Mouse (Mus musculus) olfactory bulb, adult 2 months (tissue): ENCODE data around the gene Rbms1. TPM values are rescaled to one million over a fixed set of nuclear protein-coding genes. Genes with fewer than 3 reads are reported as not detected.

Experiments used
- H3K27ac ChIP-seq: fragments of 200-500 bp; 2 replicates; pipeline ENCODE4 v1.5.1; 2012; ENCODE audit warnings: low read depth, low read length; ENCODE audit not compliant: insufficient read depth
- H3K4me1 ChIP-seq: fragments of 200-500 bp; 2 replicates; pipeline ENCODE4 v1.6.1; 2012; ENCODE audit warnings: low read length; ENCODE audit not compliant: control insufficient read depth, insufficient read depth
- H3K4me3 ChIP-seq: fragments of 200-500 bp; 2 replicates; pipeline ENCODE4 v1.5.1; 2012; ENCODE audit warnings: mild to moderate bottlenecking, low read depth, low read length, moderate library complexity; ENCODE audit not compliant: insufficient read depth
- CTCF ChIP-seq: fragments of 200-500 bp; IDR thresholded peaks from 2 replicates; pipeline ENCODE4 v1.5.1; 2012; ENCODE audit warnings: low read depth, mild to moderate bottlenecking, low read length, moderate library complexity; ENCODE audit not compliant: insufficient read depth
- POLR2A ChIP-seq: fragments of 200-500 bp; IDR thresholded peaks from 2 replicates; pipeline ENCODE4 v1.6.1; 2012; ENCODE audit warnings: mild to moderate bottlenecking, low read depth, low read length, moderate library complexity; ENCODE audit not compliant: insufficient read depth
- WGBS: fragments of 180-500 bp; shearing (Covaris S2); methylation state at CpG from one replicate; pipeline ENCODE4 v1.1.7; 2018; 5-methylcytosine and 5-hydroxymethylcytosine counted together
- polyA plus RNA-seq: library from polyadenylated mRNA; stranded (reverse); fragments of >200 nt; gene quantifications from 2 replicates; pipeline ENCODE4 v1.2.4, GENCODE M21; 2012; ENCODE audit warnings: low replicate concordance; ENCODE audit not compliant: missing spikeins, insufficient read depth, insufficient read length

Rbms1 gene
- polyA plus RNA-seq, 1 experiment, result not detected

GRCm38 (mm10) chr2:60871001-60871400, 92.0 kb downstream of the Rbms1 start:
- H3K27ac ChIP-seq, result no peak overlapping the region
- 73% methylated on average over 5 of the region's 5 CpGs for WGBS
- H3K4me1 ChIP-seq, result no peaks in the 10 kb centered on the region
- TF ChIP-seq POLR2A, result no peak
- no peak for TF ChIP-seq CTCF
- no peak overlapping the region for H3K4me3 ChIP-seq

GRCm38 (mm10) chr2:60870450-60870849, 92.5 kb downstream of the Rbms1 start:
- no peak for TF ChIP-seq POLR2A
- no peak for TF ChIP-seq CTCF
- H3K27ac ChIP-seq, result no peak overlapping the region
- no peaks in the 10 kb centered on the region for H3K4me1 ChIP-seq
- H3K4me3 ChIP-seq, result no peak overlapping the region
- 83% methylated on average over 4 of the region's 4 CpGs for WGBS

DNA sequence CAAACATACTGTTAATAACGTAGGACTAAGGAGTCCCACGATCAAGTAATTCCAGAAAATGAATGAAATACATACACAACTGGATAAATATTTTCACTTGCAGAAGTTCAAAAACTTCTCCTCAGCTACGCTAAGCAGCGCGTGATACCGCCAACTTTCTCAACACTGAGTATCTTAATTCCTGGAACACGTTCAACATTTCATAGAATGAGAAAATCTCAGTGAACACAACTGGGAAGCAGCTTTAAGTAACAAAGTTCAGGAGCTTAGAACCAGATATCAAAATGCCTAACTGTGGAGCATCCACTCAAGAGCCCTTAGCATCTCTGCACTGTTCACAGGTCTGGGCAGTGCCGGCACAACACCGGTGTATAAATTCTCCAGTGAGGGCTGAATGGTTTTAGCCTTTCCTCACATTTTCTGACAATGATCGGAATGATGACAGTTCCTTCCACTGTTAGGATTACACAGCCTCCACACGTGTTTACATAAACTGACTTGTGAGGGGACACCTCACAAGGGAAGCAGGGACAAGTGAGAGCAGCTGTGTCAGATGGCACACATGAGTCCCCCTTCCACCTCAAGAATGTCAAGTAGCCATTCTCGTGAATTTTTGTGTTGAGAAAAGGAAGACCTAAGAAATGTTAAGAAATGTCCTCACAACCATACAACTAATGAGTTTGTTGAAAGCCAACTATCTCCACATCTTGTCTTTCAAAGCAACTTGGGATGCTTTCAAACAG, 93.8 kb downstream of the Rbms1 start:
- 85% methylated on average over 12 of the region's 12 CpGs for WGBS
- H3K4me3 ChIP-seq, result no peak overlapping the region
- TF ChIP-seq CTCF, result no peak
- no peak for TF ChIP-seq POLR2A
- H3K4me1 ChIP-seq, result no peaks in the 10 kb centered on the region
- H3K27ac ChIP-seq, result no peak overlapping the region

DNA sequence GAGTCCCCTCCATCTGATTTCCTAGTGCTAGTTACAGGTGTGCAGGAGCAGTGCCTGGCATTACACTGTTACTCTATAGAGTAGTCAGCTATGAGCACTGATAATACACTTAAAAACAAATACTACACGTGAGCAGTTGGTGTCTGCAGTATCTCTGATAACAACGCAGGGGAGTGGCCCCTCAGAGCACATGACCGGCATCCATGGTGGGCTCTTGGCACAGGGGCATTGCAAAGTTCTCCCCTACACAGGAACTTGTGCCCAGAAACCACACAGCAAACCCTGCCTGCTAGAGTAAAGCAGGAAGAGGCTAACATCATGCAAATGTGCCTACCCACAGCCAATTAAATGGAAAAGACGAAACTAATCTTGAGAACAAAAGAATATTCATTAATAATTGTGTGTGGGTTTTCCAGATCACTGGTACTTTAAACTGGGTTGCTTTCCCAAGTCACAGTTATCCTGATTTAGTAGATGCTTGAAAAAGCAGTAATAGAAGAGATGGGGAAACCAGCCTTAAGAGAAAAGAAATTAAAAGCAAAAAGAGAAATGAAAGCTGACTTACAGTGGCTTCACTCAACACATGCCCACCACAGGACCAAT, 94.8 kb downstream of the Rbms1 start:
- Histone ChIP-seq H3K4me3 (no peak overlapping the region), H3K4me1 (peaks cover 2% of the 10 kb centered on the region; the same call in 1 of the 2 replicates), H3K27ac (no peak overlapping the region)
- WGBS, result 60% methylated on average over 4 of the region's 4 CpGs
- TF ChIP-seq CTCF, result no peak

DNA sequence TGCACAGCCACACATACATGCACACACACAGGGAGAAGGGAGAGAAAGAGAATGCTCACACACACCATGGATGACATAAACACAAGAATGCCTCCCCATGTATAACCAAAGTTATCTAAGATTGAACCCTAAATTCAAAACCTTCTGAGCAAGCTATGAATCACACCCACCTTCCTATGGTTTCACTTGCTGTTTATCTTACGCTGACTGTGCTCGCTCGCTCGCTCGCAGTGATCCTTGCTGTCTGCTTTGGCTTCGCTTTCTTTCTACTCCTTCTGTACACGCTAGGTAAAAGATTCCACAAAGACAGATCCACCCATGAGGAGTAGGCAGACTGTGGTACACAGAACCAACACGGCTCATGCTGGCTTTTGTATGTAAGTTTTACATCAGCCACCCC, 95.7 kb downstream of the Rbms1 start:
- H3K4me1 ChIP-seq, result peaks cover 2% of the 10 kb centered on the region; the same call in 1 of the 2 replicates
- H3K4me3 ChIP-seq, result no peak overlapping the region
- TF ChIP-seq POLR2A (no peak), CTCF (no peak)
- no peak overlapping the region for H3K27ac ChIP-seq
- 97% methylated on average over 8 of the region's 8 CpGs for WGBS

DNA sequence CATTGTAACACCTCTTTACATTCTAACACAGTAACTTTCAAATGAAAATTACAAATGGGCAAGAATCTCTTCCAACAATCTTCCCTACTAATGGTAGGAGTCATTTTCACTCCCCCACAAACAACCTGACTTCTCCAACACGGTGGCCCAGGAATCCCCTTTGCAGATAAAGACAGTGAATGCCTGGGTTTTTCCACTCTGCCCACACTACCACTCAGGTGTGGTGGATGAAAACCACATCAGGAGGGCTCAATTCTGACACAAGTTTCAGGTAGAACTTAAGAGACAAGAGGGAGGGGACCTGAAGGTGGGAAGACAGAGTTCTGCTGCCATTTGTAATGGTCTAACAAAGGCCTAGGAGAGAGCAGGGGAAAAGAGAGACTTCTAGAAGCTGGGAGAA, 97.1 kb downstream of the Rbms1 start:
- no peak overlapping the region for H3K4me3 ChIP-seq

DNA sequence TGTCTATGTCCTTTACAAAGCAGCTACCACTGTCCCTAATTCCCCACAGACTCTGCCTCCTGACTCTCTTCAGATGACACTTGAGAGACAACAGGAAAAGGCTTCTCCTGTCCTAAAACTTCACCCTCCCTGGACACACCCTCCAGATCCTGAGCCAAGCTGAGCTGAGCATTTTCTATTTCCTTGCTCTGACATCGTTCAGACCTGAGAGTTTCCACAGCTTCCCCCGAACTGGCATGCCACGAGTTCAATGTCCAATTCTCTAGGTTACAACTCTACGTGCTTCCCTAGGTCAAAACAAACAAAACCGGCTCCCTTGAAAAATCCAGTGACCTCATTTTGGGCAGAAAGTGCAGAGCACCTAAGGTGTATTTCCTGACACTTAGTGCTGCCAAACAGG, 98.0 kb downstream of the Rbms1 start:
- 69% methylated on average over 5 of the region's 5 CpGs for WGBS
- TF ChIP-seq CTCF (no peak), POLR2A (no peak)
- Histone ChIP-seq H3K4me3 (no peak overlapping the region), H3K4me1 (peaks cover 2% of the 10 kb centered on the region; the same call in 1 of the 2 replicates), H3K27ac (no peak overlapping the region)

More for the DNA sequence above, 97.1 kb downstream of the Rbms1 start:
- Histone ChIP-seq H3K4me1 (peaks cover 2% of the 10 kb centered on the region; the same call in 1 of the 2 replicates), H3K27ac (no peak overlapping the region)
- WGBS, result 92% methylated on average over 1 of the region's 1 CpGs
- TF ChIP-seq CTCF, result no peak
- no peak for TF ChIP-seq POLR2A

- Histone ChIP-seq H3K4me3 (no peak overlapping the region), H3K4me1 (peaks cover 2% of the 10 kb centered on the region; the same call in 1 of the 2 replicates), H3K27ac (no peak overlapping the region)
- WGBS, result 80% methylated on average over 5 of the region's 5 CpGs
- TF ChIP-seq POLR2A, result no peak
- no peak for TF ChIP-seq CTCF
Measured at GRCm38 (mm10) chr2:60864256-60864795, 98.7 kb downstream of the Rbms1 start.

DNA sequence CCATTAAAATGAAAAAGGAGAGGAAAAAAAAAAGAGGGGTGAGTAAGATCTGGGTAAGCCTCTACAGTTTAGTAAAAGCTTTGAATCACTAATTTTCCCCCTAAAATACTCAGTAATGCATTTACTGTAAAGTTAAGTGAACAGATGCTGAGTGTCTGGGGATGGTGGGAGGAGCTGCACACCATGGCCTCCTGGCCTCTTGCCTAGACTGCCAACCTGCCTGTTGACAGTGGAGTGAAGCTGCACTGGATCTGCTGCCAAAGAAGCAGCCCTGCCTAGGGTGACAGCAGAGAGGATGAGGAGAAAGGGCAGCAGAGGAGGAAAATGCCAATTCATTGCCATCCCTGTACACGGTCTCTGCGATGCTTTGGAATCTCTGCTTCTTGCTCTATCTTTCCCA, 99.2 kb downstream of the Rbms1 start:
- 85% methylated on average over 2 of the region's 2 CpGs for WGBS
- Histone ChIP-seq H3K4me3 (no peak overlapping the region), H3K4me1 (peaks cover 2% of the 10 kb centered on the region; the same call in 1 of the 2 replicates), H3K27ac (no peak overlapping the region)
- TF ChIP-seq CTCF, result no peak
- no peak for TF ChIP-seq POLR2A
